Mouse (Mus musculus) forebrain, embryonic 11.5 days (tissue): Measurements from ENCODE around the gene Sorbs2. TPM values are rescaled to one million over a fixed set of nuclear protein-coding genes. Genes with fewer than 3 reads are reported as not detected.

Source experiments
- ATAC-seq: fragments of 200-750 bp; cut with Nextera tagmentation; replicated peaks from 2 replicates; pipeline ENCODE4 v1.8.0; 2017; ENCODE audit warnings: moderate TSS enrichment; ENCODE audit not compliant: low FRiP score
- DNase-seq: peaks from one replicate; pipeline ENCODE4 v3.0.0-alpha.2; 2017; ENCODE audit warnings: low spot score
- H3K27ac ChIP-seq: fragments of 300-500 bp; sonication (generic); 2 replicates; pipeline ENCODE4 v1.5.1; 2014; ENCODE audit warnings: low read depth, low read length
- H3K27me3 ChIP-seq: fragments of 300-500 bp; sonication (generic); 2 replicates; pipeline ENCODE4 v1.6.1; 2014; ENCODE audit warnings: mild to moderate bottlenecking, low read length, mixed read lengths; ENCODE audit not compliant: control insufficient read depth, insufficient read depth
- H3K36me3 ChIP-seq: fragments of 300-500 bp; sonication (generic); 2 replicates; pipeline ENCODE4 v1.6.1; 2014; ENCODE audit warnings: mild to moderate bottlenecking, low read length, moderate library complexity, mixed read lengths; ENCODE audit not compliant: control insufficient read depth, insufficient read depth
- H3K4me1 ChIP-seq: fragments of 300-500 bp; sonication (generic); replicated peaks from 2 replicates; pipeline ENCODE4 v1.6.1; 2014; ENCODE audit warnings: low read length, mixed read lengths; ENCODE audit not compliant: control insufficient read depth, insufficient read depth
- H3K4me2 ChIP-seq: fragments of 300-500 bp; sonication (generic); 2 replicates; pipeline ENCODE4 v1.6.1; 2014; ENCODE audit warnings: low read depth, mild to moderate bottlenecking, low read length, moderate library complexity, mixed read lengths; ENCODE audit not compliant: severe bottlenecking
- H3K4me3 ChIP-seq: fragments of 300-500 bp; sonication (generic); 2 replicates; pipeline ENCODE4 v1.5.1; 2014; ENCODE audit warnings: low read depth, low read length
- H3K9ac ChIP-seq: fragments of 300-500 bp; sonication (generic); 2 replicates; pipeline ENCODE4 v1.6.1; 2014; ENCODE audit warnings: low read length
- H3K9me3 ChIP-seq: fragments of 300-500 bp; sonication (generic); 2 replicates; pipeline ENCODE4 v1.6.1; 2016; ENCODE audit warnings: low read length, mixed read lengths; ENCODE audit not compliant: control insufficient read depth
- WGBS: fragments of 180-500 bp; shearing (Covaris S2); extraction: QIAGEN DNeasy Blood & Tissue Kit; methylation state at CpG from one replicate; pipeline ENCODE4 v1.1.7; 2014; 5-methylcytosine and 5-hydroxymethylcytosine counted together
- polyA plus RNA-seq: library from polyadenylated mRNA; unstranded; fragments of >200 nt; fragmentation: Nextera tagmentation; extraction: Ambion mirVana; gene quantifications from 2 replicates; pipeline ENCODE4 v1.2.1, GENCODE M21; 2014

The Sorbs2 gene
- polyA plus RNA-seq, 1 experiment from 2014 or later, result 83.0 TPM

DNA sequence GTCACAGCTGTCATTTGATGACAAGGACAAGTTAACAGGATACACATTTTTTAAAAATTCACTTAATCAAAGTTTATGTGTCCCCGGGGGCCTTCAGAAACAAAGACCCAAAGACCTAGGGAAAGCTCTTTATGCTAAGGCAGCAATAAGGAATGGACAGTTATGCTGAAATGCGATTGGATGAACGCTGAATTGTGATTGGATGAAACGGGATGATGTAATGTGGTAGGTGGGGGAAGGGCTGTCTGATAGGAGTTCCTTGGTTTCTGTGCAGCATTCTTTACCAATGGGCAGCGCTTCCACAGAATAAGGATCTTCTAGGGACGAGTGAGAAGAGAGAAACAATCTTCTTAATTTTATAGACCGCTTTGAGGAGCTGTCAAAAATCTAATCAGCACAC lies 108.0 kb downstream of the Sorbs2 start:
- H3K9ac ChIP-seq, result no peak overlapping the region
- no peaks in the 10 kb centered on the region for H3K27me3 ChIP-seq
- no peak overlapping the region for H3K27ac ChIP-seq
- H3K4me2 ChIP-seq, result no peak overlapping the region
- DNase-seq (no peak), ATAC-seq (no peak)
- no peaks in the 10 kb centered on the region for H3K9me3 ChIP-seq
- 0 out of 2 replicates have a peak, but pooled peaks cover 2% of the 10 kb centered on the region for H3K4me1 ChIP-seq
- WGBS, result 52% methylated on average over 7 of the region's 7 CpGs
- H3K4me3 ChIP-seq, result no peak overlapping the region
- no peaks in the 10 kb centered on the region for H3K36me3 ChIP-seq

DNA sequence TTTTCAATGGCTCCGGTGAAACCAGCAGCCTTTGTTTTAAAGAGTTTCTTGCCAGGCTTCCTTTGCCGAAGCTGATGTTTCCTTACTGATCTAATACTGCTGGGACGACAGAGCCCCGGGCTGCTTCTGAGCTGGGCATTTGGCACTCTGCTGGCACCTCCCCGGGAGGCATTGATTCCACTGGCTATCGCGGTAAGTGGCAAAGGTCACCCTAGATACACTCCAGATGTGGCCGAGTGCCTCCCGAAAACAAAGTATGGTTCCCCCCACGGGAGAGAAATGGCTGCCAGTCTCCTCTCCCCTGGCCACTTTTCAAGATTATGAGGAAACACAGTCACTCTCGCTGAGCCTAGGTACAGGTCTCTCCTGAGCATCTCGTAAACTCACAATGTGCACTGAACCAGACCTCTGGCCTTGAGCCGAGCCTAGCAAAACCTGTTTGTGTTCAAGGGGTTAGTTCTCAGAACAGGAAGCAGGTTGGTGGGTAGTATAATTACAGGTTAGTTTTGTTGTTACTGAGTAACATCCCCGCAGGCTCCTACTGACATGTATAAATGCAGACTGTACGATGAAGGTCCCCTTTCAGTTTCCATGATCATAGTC lies 114.1 kb downstream of the Sorbs2 start:
- Histone ChIP-seq H3K4me2 (no peak overlapping the region), H3K27me3 (no peaks in the 10 kb centered on the region), H3K4me3 (no peak overlapping the region), H3K9ac (no peak overlapping the region), H3K4me1 (no peaks in the 10 kb centered on the region), H3K9me3 (no peaks in the 10 kb centered on the region), H3K36me3 (no peaks in the 10 kb centered on the region), H3K27ac (no peak overlapping the region)
- ATAC-seq (no peak), DNase-seq (no peak)
- 81% methylated on average over 15 of the region's 15 CpGs for WGBS

DNA sequence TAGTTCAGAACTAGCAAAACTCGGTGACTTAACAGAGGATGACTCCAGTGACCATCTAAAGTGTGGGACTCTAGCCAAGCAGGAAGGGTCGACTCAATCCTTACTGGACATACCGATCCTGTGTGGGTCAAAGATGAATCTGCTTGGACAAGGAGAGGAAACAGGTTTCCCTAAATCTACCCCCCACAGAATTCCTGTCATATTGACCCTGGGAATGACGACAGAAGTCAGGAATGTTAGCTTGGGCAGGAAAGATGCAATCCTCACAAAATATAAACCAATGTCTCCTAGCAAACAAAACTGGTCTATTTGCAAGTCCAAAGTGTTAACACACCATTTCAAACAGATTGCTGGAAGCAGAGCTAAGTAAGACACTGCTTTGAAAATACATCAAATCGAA lies 118.8 kb downstream of the Sorbs2 start:
- no peaks in the 10 kb centered on the region for H3K27me3 ChIP-seq
- no peaks in the 10 kb centered on the region for H3K36me3 ChIP-seq
- H3K27ac ChIP-seq, result no peak overlapping the region
- no peak overlapping the region for H3K4me2 ChIP-seq
- no peak overlapping the region for H3K9ac ChIP-seq
- no peak overlapping the region for H3K4me3 ChIP-seq
- DNase-seq (no peak), ATAC-seq (no peak)
- WGBS, result 60% methylated on average over 5 of the region's 5 CpGs
- no peaks in the 10 kb centered on the region for H3K9me3 ChIP-seq
- H3K4me1 ChIP-seq, result no peaks in the 10 kb centered on the region

DNA sequence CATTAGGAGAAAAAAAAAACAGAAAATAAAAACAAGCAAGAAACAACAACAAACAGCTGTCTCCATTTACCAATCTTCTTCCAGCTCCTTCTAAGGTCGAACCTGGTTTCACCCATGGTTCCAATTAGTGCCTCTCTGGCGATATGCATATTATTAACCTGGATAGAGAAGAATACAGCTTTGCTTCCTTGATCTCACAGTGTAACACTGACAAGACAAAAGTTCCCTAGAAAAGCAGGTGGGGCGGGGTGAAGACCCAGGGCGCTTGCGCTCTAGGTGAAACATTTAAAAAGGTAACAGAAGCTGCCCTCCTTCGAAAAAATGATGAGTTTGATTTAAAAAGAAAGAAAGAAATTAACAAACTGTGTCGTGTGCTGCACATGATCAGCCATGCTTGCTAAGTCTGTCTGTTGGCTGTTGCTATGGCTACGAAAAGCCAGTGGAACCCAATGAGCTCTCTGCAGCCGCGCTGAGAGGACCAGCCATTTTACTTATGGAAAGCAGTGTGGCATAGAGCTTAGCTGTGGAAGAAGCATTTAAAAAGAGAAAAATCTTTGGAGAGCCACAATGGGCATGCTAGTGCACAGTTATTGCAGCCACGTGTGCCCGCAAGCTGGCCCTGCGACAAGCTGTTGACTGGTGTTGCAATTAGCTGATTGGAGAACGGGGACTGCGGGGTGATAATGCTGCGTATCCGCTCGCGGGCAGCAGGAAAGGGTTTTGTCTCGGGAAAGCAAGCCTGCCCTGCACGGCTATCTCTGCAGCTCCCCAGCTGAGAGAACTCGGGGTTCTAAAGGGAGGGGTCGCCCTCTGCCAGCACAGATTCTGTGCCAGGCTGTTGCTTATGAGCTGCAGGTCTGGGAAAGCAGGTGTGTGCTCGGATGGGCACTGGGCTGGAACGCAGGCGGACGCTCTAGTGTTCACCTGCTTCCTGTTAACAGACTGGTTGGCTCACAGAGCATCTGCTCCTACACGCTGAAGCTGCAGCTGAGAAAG lies 120.0 kb downstream of the Sorbs2 start:
- DNase-seq (peak; percentile 83), ATAC-seq (peak; percentile 94)
- Histone ChIP-seq H3K27me3 (no peaks in the 10 kb centered on the region), H3K4me3 (peak overlapping the region; percentile 68), H3K36me3 (no peaks in the 10 kb centered on the region), H3K27ac (peak overlapping the region; percentile 93), H3K9ac (peak overlapping the region; percentile 91), H3K4me1 (no peaks in the 10 kb centered on the region), H3K4me2 (peak overlapping the region; percentile 73), H3K9me3 (no peaks in the 10 kb centered on the region)
- WGBS, result under 1% methylated on average over 28 of the region's 28 CpGs

DNA sequence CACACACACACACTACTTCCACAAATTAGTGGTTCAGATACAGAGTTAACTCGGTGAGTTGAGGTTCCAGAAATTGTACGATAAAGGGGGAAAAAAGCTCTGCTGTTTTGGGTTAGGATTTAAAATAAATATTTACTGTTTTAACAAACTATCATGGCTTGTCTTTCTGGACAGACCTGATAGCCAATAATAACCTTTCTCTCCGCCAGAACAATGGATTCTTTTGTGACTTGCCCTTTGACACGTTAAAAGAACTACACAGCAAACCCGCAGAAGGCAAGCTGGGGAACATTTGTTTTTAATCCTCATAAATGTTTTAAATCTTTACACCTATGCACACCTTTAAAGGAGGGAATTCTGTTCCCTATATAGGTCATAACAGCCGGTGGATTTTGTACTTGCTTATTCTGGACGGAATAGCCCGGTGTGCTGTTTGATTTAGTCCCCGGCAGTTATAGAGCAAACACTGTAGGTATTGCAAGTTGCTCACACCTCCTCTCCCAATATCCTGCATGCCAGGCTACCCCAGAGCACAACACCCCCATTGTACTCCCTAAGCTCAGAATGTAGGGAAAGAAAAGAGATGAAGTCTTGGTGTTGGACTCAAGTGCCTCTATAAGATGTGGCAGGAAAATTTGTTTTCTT lies 121.0 kb downstream of the Sorbs2 start:
- WGBS, result 17% methylated on average over 9 of the region's 9 CpGs
- no peaks in the 10 kb centered on the region for H3K36me3 ChIP-seq
- H3K4me3 ChIP-seq, result peak overlapping the region; percentile 68
- H3K4me2 ChIP-seq, result peak overlapping the region; percentile 73
- H3K9me3 ChIP-seq, result no peaks in the 10 kb centered on the region
- no peaks in the 10 kb centered on the region for H3K4me1 ChIP-seq
- no peak for DNase-seq
- peak overlapping the region; percentile 91 for H3K9ac ChIP-seq
- peak overlapping the region; percentile 93; the same call in 1 of the 2 replicates for H3K27ac ChIP-seq
- no peaks in the 10 kb centered on the region for H3K27me3 ChIP-seq
- ATAC-seq, result peak; percentile 23; the same call in 1 of the 2 replicates

GRCm38 (mm10) chr8:45629066-45629430 lies 121.5 kb downstream of the Sorbs2 start:
- H3K4me3 ChIP-seq, result peak overlapping the region; percentile 68
- no peaks in the 10 kb centered on the region for H3K4me1 ChIP-seq
- H3K27ac ChIP-seq, result no peak overlapping the region
- ATAC-seq (no peak), DNase-seq (no peak)
- H3K9me3 ChIP-seq, result no peaks in the 10 kb centered on the region
- H3K4me2 ChIP-seq, result peak overlapping the region; percentile 73
- no peaks in the 10 kb centered on the region for H3K36me3 ChIP-seq
- no peaks in the 10 kb centered on the region for H3K27me3 ChIP-seq
- 57% methylated on average over 8 of the region's 8 CpGs for WGBS
- H3K9ac ChIP-seq, result peak overlapping the region; percentile 91

- no peak overlapping the region for H3K4me2 ChIP-seq
- no peaks in the 10 kb centered on the region for H3K36me3 ChIP-seq
- DNase-seq, result no peak
- H3K27ac ChIP-seq, result no peak overlapping the region
- WGBS, result 84% methylated on average over 7 of the region's 8 CpGs
- H3K27me3 ChIP-seq, result no peaks in the 10 kb centered on the region
- H3K4me3 ChIP-seq, result no peak overlapping the region
- H3K9me3 ChIP-seq, result no peaks in the 10 kb centered on the region
- H3K4me1 ChIP-seq, result no peaks in the 10 kb centered on the region
- ATAC-seq, result no peak
- H3K9ac ChIP-seq, result no peak overlapping the region
Observed at GRCm38 (mm10) chr8:45631023-45631422, 123.4 kb downstream of the Sorbs2 start.

DNA sequence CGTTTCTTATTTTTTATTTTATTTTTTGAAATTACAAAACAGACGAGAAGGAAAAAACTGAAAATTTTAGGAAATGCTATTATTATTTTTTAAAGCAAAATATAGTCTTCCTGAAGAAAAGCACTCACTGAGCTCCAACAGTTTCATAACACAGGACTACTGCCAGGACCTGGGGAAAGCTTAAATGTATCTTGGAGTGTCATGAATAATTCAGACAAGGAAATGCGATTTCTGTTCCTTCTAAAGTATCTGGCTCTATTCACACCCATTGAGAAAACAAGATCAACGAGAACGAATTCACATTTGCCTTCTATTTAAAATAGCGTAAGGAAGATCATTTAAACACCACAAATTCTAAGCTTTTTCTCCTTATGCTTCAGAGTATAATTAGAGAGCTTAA lies 127.6 kb downstream of the Sorbs2 start:
- Histone ChIP-seq H3K9ac (no peak overlapping the region), H3K4me1 (no peaks in the 10 kb centered on the region), H3K9me3 (no peaks in the 10 kb centered on the region), H3K4me3 (no peak overlapping the region), H3K36me3 (no peaks in the 10 kb centered on the region), H3K4me2 (no peak overlapping the region), H3K27ac (no peak overlapping the region), H3K27me3 (no peaks in the 10 kb centered on the region)
- ATAC-seq, result no peak
- no peak for DNase-seq
- 85% methylated on average over 6 of the region's 6 CpGs for WGBS
